Mouse (Mus musculus): ENCODE data around the gene Clrn1.

Clrn1 gene

DNA sequence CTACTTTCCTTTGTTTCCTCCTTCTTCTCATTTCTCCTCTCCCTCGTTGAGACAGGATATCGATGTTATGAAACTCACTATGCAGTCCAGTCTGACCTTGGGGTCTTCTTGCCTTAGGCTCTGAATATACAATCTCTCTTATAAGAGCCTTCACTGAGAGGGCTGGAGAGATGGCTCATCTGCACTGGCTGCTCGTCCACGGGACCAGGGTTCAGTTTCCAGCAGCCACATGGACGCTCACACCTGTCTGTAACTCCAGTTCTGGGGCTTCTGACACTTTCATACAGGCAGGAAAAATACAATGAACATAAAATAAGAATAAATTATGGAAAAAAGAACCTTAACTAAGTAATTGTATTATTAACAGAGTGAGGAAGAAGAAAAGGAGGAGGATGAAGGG lies 53.6 kb downstream of the Clrn1 start:
- DNase-seq (ENCODE audit: low spot score in 2 of 2), result no peak

DNA sequence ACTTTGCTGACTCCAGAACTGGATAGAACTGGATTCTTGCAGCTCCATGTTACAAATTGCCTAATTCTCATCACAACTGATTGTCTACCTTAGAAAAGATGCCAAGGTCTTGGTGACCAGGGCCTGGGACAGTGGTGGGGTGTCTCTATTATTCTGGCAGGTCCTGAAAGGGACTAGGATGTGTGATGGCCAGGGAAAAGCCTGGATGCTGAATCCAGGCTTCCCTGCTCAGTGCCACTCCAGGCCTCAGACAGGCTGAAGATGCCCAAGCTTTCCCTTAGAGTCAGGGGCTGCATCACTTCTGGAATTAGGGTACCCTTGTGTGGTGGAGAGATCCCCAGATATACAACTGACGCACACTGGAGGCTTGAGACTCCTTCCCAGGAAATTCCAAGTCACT lies 55.2 kb downstream of the Clrn1 start:
- DNase-seq (ENCODE audit: low spot score in 2 of 2), result no peak

DNA sequence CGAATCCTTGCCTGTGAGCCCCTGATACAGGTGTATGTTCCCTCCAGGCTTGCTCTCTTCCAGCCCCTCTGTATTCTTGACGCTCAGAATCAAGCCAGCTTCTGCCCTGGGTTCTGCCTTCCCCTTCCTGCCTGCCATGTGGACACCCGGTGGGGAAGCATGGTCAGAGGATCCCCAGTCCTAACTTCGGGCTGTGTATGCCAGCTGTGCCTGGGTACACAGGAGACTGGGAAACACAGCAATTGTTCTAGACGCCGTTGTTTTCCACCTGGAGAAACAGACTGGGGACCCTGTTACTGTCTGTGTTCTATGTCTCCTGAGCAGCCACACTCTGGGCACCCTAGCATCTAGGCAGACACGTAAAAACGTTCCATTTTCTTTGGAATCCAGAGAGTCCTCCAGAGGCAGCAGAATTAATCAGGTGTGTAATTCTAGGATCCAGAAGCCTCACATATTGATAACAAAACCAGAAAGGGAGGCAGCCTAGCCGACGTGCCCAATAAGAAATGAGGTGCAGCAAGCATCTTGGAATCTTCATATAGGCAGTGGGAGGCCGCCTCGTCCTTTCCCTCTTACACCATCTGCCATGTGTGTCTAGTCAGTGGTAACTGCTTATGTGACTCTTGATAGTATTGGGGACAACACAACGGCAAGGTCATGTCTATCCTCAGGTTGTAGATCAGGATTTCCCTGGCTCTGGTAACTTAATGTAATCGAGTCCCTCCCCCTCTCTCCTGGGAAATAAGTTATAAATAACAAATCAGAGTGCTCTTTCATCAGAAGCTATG lies 56.6 kb downstream of the Clrn1 start:
- no peak for DNase-seq (ENCODE audit: low spot score in 2 of 2)

DNA sequence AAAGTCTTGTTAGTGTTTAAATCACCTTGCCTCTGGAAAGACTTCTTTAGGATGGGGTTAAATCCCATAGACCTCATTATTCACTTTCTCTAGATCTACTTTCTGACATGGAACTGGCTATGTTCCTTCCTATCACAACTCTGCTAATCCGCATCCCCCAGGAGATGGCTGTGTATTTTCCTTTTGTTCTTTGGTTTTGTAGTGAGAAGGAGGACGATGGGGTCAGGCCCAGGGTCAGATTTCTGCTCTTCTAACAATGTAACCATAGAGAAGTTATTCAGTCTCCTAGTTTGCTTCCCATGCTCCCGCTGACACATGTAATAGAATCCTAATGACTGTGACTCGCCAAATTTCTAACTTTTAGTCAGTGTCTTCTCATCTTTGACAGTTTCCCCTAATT lies 58.9 kb downstream of the Clrn1 start:
- DNase-seq (ENCODE audit: low spot score in 2 of 2), result no peak

DNA sequence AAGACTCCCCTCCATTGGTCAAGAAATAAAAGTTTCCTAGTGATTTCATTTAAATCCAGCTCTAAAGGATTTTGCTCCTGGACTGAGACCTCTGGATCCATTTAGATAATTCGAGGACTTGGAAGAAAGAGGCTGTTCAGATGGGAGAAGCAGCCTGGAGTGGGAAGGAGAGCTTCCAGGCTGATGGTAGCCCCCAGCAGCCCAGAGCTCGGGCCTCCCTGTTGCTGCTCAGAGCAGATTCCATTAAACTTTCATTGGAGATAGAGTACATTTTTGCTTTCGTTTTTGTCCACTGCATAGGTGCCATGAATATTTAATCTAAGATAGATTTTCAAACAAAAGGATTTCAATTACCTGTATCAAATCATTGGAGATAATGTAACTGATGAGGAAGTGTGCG lies 62.9 kb downstream of the Clrn1 start, which contains the start of gene Mindy4b-ps:
TSS of gene Mindy4b-ps (minus strand) at position 101 of the 400 bp plus-strand sequence.
- no peak for DNase-seq (ENCODE audit: low spot score in 2 of 2)

DNA sequence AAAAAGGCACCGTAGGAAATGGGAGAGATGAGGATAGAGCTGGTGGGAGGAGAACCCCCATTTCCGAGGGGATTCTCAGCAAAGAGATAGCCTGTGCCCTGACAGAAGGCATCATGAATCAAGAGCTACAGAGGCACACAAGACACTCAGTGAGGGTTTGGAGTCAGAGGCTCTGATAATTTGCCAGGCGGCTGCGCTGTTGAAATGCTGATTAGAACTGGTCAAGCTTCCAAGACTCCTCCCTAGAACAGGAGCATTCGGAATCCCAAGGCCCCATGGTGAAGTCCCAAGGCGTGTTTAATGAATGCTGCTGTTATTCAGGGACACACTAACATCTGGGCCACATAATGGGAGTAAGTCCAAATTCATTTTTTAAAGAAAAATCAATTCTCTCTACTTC lies 67.8 kb downstream of the Clrn1 start:
- no peak for DNase-seq (ENCODE audit: low spot score in 2 of 2)

DNA sequence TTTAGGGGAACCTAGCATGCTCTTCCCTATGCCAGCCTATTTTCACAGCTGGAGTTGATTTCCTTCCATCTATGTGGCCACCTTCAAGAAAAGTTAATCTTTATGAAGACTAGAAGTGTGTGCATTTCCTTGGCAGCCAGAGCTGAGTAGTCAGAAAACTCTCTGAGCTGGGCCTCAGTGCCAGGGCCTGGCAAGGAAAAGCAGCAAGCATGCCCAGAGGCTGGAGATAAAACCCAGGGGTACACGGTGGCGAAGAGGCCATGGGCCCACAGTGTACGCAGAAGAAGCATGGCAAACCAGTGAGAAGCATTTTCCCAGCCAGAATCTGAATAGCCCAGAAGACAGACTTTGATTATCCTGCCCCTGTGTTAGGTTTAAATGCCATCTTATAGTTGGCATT lies 70.9 kb downstream of the Clrn1 start:
- DNase-seq (ENCODE audit: low spot score in 2 of 2), result no peak

DNA sequence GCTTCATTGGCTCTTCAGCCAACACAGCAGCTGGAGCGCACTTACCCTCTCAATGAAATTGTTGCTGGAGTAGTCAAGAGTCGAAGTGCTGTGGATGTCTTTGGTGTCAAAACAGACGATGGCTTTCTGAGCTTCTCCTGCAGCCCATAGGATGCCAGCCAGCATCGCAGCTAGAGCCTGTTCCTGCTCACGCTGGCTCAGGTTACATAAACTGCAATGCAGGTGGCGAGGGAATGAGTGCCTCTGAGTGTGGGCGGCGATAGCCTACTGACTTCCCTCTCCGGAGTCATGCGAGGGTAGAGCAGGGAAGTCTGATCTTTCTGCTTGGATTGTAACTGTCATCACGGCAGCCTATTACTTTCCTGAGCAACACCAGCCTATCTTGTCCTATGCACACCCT lies 74.8 kb downstream of the Clrn1 start:
- DNase-seq (ENCODE audit: low spot score in 2 of 2), result no peak

DNA sequence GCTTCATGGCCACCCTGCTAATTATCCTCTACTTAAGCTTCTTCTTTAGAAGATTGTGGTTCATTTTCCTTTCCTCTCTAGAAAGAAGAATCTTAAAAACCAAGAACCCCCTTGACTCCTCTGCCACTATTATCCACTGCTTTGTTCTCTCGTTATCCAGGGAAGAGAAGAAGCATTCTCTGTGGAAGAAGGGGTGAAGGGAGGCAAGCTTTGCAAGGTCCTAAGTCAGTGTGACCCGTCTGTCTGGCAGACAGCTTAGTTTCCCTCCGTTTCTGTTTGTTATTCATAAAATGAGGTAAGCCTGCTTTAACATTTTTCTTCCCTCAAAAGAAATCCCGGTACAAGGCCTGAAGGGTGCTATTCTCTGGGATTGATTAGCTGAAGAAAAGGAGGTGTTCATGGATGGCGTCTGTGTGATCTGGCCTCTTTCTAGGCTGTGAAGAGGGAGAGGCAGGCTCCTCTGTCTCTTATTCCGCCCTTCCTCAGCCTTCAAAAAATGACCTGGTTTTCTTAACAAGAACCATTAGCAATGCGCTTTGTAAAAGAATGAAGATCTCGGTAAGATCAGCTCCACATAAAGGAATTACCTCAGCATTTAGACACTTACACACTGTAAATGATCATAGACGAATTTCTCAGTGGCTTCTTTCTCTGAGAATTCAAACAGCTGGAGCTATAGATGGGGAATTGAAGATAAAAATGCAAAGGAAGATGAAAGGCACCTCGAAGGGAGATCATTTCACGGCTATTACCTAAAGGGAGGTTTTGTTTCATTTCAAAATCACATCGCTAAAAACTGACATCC lies 75.8 kb downstream of the Clrn1 start:
- DNase-seq (ENCODE audit: low spot score in 2 of 2), result no peak

DNA sequence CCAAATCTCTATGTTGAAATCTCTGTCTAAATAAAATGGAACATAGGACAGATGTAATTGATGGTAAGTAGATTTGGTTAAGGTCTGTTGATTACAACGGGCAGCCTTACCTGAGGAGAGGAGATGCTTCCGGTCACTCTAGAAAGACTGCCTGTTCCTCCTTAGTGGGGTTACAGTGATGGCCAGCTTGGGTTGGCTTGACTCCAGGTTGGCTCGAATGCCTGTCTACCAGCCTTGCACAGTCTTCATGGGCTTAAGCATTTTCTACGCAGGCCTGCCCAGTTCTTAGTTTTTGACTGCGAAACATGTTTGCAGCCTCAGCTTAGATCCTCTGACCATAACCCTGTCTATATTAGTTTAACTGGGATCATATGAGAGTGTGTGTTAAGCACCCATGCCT lies 76.5 kb downstream of the Clrn1 start:
- DNase-seq (ENCODE audit: low spot score in 2 of 2), result no peak

DNA sequence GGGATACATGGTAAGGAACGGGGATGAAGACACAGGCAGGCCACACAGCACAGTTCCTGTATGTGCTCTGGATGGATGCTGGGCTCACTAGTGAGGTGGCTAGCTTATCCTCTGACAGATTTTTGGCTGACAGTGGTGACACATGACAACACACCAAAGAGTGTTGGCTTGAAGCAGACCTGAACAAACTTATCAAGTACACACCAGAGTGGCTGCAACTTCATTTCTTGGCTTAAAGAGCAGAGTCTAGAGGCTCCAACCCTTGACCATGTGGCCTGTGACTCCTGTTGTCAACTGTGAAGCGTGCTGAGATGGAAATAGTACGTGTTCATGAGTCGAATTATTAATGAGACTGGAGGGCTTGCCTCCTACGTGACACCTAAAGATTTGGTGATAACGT lies 80.4 kb downstream of the Clrn1 start:
- no peak for DNase-seq (ENCODE audit: low spot score in 2 of 2)

DNA sequence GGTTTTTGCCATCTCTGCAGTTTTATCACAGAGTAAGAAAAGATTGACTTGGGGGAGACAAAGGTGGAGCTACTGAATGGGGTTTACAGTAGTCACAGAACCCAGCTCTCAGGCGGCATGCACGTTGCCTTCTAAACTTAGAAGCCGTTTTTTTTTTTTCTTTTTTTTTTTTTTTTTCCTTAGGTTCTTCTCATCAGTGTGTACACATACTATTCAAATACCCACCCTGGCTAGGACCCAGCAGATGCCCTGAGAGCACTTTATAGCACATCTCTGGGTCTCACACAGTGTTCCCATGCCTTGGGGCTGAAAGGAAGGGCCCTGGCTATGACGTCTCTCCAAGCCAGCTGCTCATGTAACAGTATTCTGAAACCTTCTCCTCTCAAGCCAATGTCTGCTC lies 86.5 kb downstream of the Clrn1 start:
- DNase-seq (ENCODE audit: low spot score in 2 of 2), result no peak

DNA sequence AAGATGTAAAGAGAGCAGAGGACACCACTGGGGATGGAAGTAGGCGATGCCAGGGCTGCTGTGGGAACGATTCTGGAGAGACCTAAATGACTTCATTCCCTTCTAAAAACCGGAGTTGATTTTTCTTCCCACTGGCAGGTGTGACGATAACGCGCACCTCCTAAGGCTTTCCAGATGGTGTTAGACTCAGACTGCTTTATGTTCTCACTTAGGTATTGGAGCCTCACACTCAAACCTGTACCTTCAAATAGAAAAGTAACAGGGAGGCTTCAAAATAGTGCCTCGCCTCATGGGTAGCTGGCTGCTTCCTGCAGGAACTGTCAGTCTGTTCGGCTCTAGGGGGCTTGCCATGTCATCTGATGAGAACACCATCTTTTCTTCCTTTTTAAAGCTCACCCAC lies 86.9 kb downstream of the Clrn1 start:
- no peak for DNase-seq (ENCODE audit: low spot score in 2 of 2)
